Mouse (Mus musculus): Measurements from ENCODE around the gene Card10. TPM values are rescaled to one million over a fixed set of nuclear protein-coding genes. Genes with fewer than 3 reads are reported as not detected.

The Card10 gene
- total RNA-seq, 2 experiments from 2014 or later, result 15.9 to 18.8 TPM

GRCm38 (mm10) chr15:78735431-78736180 is 67.2 kb downstream of the Card10 start:
- DNase-seq, result no peak

DNA sequence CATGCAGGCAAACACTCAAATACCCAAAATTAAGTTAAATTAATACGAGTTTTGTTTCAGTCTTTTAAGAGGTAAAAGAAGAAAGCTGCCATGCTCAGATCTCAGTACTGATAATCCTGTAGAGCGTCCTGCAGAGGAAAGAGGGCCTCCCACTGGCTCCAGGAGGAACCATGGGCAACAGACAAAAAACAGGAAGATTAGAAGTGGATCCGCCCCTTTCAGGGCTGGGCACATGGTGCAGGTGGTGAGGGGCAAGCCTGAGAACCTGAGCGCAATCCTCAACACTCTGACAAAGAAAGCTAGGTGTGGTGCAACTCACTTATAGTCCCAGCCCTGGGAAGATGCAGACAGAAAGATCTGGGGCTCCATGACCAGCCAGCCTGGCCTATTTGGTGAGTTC is 71.0 kb downstream of the Card10 start:
- DNase-seq, result no peak

GRCm38 (mm10) chr15:78730315-78731049 is 72.4 kb downstream of the Card10 start:
- no peak for DNase-seq

DNA sequence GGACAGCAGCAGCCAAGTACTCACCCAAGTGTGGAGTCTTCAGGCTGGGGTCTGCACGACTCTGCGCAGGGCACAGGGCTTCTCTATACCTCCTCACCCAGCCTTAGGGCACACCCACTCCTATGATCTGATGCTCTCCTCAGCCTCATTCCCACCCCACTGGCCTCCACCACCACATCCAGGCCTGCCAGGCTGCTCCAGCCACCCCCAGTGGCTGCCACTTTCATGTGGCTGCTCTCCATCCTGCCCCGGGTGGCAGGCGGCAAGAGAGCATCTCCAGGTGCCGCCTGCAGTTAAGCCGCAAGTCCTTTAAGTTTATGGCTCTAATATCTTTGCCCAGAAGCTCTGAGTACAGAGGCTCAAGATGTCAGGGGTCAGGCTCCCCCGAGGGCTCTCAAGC is 76.1 kb downstream of the Card10 start:
- DNase-seq, result no peak

Other genes starting within 250 kb of the Card10 start
- 1 to 10 TPM; 2.1 to 2.6 TPM for gene Rac2, start 230.3 kb downstream of the Card10 start, total RNA-seq (2021)
- 1 to 10 TPM; 4.2 to 5.6 TPM for gene Cyth4, start 206.0 kb downstream of the Card10 start, total RNA-seq (2021)
- gene Elfn2, start 84.3 kb downstream of the Card10 start, total RNA-seq (2021), result 1 to 10 TPM in 1 of 2 experiments, under 1 TPM in 1; 0.95 to 1.3 TPM
- gene Mfng, start 29.6 kb downstream of the Card10 start, total RNA-seq (2021), result 10 to 100 TPM; 17.6 to 18.1 TPM
- gene Cdc42ep1, start 39.6 kb upstream of the Card10 start, total RNA-seq (2021), result 10 to 100 TPM; 55.3 to 59.9 TPM
- gene Lgals2, start 52.5 kb upstream of the Card10 start, total RNA-seq (2021), result not detected
- gene Gga1, start 74.1 kb upstream of the Card10 start, total RNA-seq (2021), result 10 to 100 TPM; 47.1 to 47.6 TPM
- under 1 TPM in 1 of 2 experiments, not detected in 1; 0.29 TPM for gene Gm49510, start 96.6 kb upstream of the Card10 start, total RNA-seq (2021)
- gene Sh3bp1, start 96.7 kb upstream of the Card10 start, total RNA-seq (2021), result 10 to 100 TPM in 1 of 2 experiments, 1 to 10 TPM in 1; 7.7 to 11.1 TPM
- 1 to 10 TPM; 9.3 to 9.4 TPM for gene Pdxp, start 110.9 kb upstream of the Card10 start, total RNA-seq (2021)
- gene Lgals1, start 123.7 kb upstream of the Card10 start, total RNA-seq (2021), result 100 to 1,000 TPM; 465 to 471 TPM
- gene Nol12, start 131.9 kb upstream of the Card10 start, total RNA-seq (2021), result 10 to 100 TPM; 20.2 to 22.6 TPM
- 10 to 100 TPM; 59.0 to 68.2 TPM for gene Triobp, start 144.7 kb upstream of the Card10 start, total RNA-seq (2021)
- gene H1f0, start 225.4 kb upstream of the Card10 start, total RNA-seq (2021), result 100 to 1,000 TPM; 262 to 304 TPM
- gene Galr3, start 238.8 kb upstream of the Card10 start, total RNA-seq (2021), result not detected

All from heart, postnatal 4 days (tissue).